Mouse (Mus musculus) brown adipose tissue, adult 24 weeks (tissue): Measurements from ENCODE around the gene Smarca4. TPM values are rescaled to one million over a fixed set of nuclear protein-coding genes. Genes with fewer than 3 reads are reported as not detected.

Experiments
- H3K27ac ChIP-seq: fragments of 200-500 bp; replicated peaks from 2 replicates; pipeline ENCODE4 v1.5.1; 2012; ENCODE audit warnings: low read depth, mild to moderate bottlenecking, low read length
- H3K4me1 ChIP-seq: fragments of 200-500 bp; 2 replicates; pipeline ENCODE4 v1.6.1; 2012; ENCODE audit warnings: low read length, mixed read lengths; ENCODE audit not compliant: control insufficient read depth, insufficient read depth, insufficient read length
- H3K4me3 ChIP-seq: fragments of 200-500 bp; 2 replicates; pipeline ENCODE4 v1.5.1; 2012; ENCODE audit warnings: low read depth, mild to moderate bottlenecking, low read length, moderate library complexity; ENCODE audit not compliant: insufficient read depth
- polyA plus RNA-seq: library from polyadenylated mRNA; stranded (reverse); fragments of >200 nt; gene quantifications from 2 replicates; pipeline ENCODE4 v1.2.4, GENCODE M21; 2012; ENCODE audit not compliant: missing spikeins, insufficient read depth, insufficient read length

The Smarca4 gene
- polyA plus RNA-seq, 1 experiment = 26.2 TPM

DNA sequence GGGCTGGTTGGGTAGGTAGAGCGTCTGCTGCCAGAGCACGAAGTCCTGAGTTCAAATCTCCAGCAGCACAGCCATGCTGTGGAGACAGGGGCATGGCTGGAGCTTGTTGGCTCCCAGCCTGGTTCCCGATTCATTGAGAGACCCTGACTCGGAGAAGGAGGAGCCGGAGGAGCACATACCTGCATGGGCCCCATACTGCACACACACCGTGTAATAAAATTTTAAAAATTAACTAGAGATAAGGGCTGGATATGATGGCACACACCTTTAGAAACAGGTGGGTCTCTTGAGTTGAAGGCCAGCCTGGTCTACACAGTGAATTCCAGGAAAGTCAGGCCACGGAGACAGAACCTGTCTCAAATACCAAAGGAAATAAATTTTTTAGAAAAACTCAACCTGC is 118.0 kb downstream of the Smarca4 start:
- no peaks in the 10 kb centered on the region; the same call in 1 of the 2 replicates for H3K4me1 ChIP-seq
- no peak overlapping the region for H3K4me3 ChIP-seq
- H3K27ac ChIP-seq = no peak overlapping the region

DNA sequence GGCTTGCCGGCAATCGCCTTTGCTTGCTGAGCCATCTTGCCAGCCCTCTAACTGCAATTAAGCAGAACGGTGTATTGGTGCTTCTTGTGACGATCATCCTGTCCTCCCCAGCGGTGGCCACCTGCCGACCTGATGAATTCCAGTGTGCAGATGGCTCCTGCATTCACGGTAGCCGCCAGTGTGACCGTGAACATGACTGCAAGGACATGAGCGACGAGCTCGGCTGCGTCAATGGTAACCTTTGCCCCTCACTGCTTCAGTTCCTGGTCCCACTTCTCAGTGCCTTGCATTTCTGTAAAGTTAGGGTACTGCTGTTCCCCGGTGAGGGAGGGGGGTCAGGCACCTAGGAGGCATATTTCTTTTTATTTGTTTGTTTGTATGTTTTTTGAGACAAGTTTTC is 119.2 kb downstream of the Smarca4 start:
- no peak overlapping the region for H3K4me3 ChIP-seq
- no peaks in the 10 kb centered on the region for H3K4me1 ChIP-seq
- H3K27ac ChIP-seq = no peak overlapping the region

DNA sequence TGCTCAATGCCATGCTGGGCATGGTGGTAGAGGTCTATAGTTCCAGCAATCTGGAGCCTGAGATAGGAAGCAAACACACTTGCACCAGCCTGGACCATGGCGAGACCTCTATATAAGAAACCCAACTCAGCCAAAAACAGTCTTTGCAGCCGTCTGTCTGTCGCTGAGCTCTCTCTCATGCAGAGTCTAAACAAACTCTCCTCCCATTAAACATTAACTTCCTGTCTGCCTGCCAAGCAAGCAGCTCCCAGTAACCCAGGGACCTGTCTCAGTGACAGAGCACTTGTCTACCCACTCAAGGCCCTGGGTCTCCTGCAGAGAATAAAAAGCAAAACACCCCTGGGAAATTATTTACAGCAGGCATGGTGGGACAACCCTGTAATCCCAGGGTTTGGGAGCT is 120.6 kb downstream of the Smarca4 start:
- no peak overlapping the region for H3K4me3 ChIP-seq
- H3K27ac ChIP-seq = no peak overlapping the region
- H3K4me1 ChIP-seq = no peaks in the 10 kb centered on the region

DNA sequence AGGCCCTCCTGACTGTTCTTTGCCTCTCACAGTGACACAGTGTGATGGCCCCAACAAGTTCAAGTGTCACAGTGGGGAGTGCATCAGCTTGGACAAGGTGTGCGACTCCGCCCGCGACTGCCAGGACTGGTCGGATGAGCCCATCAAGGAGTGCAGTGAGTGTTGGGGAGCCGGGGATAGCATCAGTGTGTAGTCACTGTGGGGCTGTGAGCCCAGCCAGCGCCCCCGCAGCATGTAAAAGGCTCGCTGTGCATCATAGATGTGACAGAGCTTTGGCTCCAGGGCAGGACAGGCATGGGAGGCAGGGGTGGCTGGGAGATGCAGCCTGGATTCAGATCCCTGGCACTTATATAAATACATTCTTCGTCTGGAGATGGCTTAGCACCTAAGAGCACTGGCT is 121.2 kb downstream of the Smarca4 start:
- Histone ChIP-seq H3K27ac (no peak overlapping the region), H3K4me1 (no peaks in the 10 kb centered on the region), H3K4me3 (no peak overlapping the region)

DNA sequence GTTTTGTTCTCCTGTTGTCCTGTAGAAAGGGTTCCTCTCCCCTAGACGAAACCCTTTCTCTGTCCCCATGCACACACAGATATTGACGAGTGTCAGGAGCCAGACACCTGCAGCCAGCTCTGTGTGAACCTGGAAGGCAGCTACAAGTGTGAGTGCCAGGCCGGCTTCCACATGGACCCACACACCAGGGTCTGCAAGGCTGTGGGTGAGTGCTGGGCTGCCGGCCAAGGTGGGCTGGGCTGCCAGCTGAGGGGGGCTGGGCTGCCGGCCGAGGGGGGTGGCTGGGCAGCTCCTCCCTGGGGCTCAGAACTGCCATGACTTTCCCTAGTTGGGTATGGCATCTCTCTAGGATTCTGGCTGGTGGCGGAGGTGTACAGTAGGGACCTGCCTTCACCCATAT is 122.8 kb downstream of the Smarca4 start:
- H3K4me3 ChIP-seq = no peak overlapping the region
- H3K4me1 ChIP-seq = no peaks in the 10 kb centered on the region
- no peak overlapping the region for H3K27ac ChIP-seq

DNA sequence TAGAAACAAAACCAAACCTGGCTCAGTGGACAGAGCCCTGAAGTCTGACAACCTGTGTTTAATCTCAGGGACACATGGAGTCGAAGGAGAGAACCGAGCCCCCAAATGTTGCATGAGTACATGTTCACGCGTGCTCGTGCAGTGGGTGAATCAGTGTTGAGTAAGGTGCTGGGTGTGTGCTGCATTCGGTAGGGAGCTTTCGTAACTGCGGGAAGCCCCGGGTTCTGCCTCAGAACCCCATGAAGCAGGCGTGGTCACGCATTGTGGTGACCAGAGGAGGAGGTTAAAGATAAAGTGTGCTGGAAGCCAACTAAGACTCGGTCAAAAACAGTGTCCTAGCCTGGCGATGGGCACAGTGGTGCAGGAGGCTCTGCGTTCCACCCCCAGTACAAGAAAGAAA is 124.5 kb downstream of the Smarca4 start:
- Histone ChIP-seq H3K4me1 (no peaks in the 10 kb centered on the region), H3K27ac (no peak overlapping the region), H3K4me3 (no peak overlapping the region)

DNA sequence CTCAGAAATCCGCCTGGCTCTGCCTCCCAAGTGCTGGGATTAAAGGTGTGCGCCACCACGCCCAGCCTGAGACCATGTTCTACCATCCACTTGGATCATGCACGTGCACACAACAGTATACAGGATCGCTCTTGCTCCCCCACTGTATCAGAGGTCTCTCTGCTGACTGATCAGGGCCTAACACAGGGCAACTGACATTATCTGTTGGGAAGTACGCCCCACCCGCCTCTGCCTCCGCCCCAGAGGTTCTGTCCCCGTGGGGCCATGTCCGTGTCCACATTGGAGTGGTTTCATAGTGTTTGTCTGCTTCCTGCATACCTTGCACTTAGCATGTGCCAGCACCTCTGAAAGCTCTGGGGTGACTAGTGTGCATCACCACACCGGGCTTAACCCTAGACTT is 125.5 kb downstream of the Smarca4 start:
- Histone ChIP-seq H3K27ac (no peak overlapping the region), H3K4me3 (no peak overlapping the region), H3K4me1 (no peaks in the 10 kb centered on the region)

DNA sequence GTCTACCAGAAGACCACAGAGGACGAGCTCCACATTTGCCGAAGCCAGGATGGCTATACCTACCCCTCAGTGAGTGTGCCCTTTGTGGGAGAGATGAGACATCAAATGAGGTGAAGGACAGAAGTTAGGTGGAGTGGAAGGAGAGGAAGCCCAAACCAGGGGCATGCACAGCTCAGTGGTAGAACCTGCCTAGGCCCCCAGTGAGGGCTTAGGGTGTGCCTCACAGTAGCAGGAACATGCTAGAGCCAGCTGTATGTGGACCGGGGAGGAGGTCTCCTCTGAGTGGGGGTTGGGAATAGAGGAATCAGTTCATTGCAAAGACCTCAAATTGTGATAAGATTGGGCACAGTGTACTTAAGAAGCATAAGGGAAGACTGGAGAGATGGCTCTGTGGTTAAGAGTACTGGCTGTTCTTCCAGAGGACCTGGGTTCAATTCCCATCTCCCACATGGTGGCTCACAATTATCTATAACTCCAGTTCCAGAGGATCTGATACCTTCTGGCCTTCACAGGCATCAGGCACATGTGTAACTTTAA is 131.3 kb downstream of the Smarca4 start:
- Histone ChIP-seq H3K4me1 (no peaks in the 10 kb centered on the region), H3K4me3 (no peak overlapping the region), H3K27ac (no peak overlapping the region)

DNA sequence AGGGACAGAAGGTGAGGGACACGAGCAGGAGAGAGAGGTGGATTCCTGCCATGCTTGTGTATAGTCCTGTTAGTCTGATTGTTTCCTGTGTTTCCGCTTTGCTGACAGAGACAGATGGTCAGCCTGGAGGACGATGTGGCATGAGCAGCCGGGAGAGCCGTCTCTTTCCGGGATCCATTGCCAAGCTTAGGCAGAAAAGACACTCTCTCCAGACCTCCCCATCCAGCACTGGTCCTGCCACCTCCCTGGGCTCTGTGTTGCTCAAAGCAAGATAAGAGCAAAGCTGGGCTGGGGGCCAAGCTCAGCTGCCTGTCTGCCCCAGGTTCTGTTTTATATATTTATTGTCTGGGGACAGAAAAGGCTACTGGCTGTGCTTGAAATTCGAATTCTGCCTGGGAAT is 132.1 kb downstream of the Smarca4 start:
- H3K4me1 ChIP-seq = no peaks in the 10 kb centered on the region
- H3K4me3 ChIP-seq = no peak overlapping the region
- no peak overlapping the region for H3K27ac ChIP-seq

DNA sequence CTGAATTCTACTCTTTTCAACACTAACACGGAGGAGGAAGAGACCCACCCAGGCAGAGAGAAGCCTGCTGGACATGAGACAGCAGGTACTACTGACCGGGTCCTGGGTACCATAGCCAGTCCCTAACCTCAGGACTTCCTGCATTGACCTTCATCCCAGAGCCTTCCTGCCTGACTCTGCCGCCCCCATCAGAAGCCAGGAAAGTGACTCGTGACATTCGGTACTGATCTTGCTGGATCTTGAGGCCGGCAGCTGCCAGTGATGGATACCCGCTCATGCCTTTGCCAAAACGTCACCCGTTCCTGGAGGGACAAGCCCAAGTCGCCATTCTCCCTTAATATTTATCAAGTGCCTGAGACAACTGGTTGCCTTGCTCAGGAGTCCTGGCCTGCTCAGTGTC is 132.5 kb downstream of the Smarca4 start:
- Histone ChIP-seq H3K4me1 (no peaks in the 10 kb centered on the region), H3K27ac (no peak overlapping the region), H3K4me3 (no peak overlapping the region)

DNA sequence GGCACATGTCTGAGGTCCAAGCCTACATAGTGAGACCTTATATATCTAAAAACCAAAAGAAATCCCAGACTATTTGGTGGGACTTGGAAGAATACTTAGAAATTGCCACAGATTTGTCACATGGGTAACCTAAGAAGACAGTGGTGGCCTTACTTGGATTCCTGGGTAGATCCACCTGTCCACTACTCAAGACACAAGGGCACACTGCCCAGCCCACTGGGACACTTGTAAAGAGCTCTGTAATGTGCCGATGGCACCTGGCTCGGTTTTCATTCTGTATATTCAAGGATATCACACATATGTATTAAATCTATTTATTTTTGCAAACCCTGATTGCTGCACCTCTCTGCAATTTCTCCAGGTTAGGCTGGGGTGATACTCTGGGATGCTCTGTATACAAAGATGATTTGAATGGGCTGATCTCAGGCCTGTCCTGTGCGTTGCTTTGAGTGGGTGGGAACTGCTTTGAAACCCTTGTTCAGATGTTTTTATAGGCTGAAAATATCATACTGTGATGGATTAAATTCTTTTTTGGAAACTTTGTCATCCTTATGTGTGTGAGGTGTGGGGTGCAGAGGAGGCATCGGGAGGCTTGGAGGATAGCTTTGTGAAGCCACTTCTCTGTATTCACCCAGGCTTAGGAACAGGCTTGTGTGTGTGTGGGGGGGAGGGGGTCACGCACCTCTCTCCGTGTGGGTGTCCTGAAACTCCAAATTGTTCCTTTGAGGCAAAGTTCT is 133.6 kb downstream of the Smarca4 start:
- Histone ChIP-seq H3K4me1 (0 out of 2 replicates have a peak, but pooled peaks cover 3% of the 10 kb centered on the region), H3K4me3 (no peak overlapping the region), H3K27ac (no peak overlapping the region)

DNA sequence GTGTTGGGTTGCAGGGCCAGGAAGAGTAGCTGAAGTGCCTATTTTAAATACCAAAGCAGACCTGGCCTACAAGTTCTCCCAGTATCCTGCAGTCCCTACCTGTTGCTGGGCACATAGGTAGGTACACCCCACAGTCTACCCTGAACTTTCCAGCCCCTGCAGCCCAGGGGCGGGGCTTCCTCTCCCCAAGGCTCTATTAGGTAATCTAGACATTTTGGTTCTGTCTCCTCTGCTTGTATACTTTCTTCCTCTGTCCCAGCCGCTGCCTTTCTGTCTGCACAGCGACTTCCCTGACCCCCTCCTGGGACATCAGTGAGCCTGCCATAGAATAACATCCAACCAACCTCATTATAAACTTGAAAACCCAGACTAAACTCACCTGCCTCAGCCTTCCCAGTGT is 134.4 kb downstream of the Smarca4 start:
- H3K4me3 ChIP-seq = no peak overlapping the region
- no peak overlapping the region for H3K27ac ChIP-seq
- peaks cover 6% of the 10 kb centered on the region; the same call in 1 of the 2 replicates for H3K4me1 ChIP-seq

DNA sequence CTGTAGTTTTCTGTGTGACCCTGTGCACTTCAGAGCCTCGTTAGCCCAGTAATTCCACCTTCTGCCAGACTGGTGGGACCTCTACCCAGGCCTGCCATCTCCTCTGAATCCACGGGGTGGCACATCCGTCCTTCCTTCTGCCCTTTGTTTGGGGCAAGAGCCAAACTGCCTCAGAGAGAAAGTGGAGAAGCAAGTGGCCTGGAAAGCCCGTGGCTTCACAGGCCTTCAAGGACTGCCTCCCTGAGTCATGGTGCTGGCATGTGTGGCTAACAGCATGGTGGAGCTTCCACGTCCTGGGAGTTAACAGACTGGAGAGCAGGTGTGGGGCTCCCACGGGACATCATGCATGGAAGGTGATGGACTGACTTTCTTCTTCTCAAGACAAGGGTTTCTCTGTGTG is 135.4 kb downstream of the Smarca4 start:
- Histone ChIP-seq H3K4me1 (peaks cover 6% of the 10 kb centered on the region; the same call in 1 of the 2 replicates), H3K4me3 (no peak overlapping the region), H3K27ac (no peak overlapping the region)

DNA sequence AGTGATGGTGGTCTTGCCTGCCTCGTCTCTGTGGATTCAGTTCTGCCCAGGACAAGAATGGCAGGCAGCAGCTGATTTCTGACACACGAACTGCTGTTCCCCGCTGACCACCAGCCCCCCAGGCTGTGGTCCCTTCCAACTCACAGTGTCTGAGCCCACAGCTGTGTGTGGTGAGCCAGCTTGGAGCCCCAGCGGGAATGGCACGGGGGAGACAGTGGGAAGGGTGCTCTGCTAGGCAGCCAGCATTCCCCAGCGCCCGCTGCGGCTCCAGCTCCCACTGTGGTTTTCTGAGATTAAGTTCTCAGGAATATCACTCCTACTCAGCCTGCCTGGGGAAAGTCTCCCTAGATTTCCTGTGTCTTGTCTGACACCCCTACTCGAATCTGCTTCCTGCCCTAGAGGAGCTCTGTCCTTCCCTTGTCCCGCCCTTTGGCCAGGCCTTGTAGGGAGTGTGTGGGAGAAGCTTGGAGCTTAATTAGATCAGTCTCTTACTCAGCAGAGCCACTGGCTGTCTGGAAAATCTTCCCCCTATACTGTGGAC is 136.4 kb downstream of the Smarca4 start:
- Histone ChIP-seq H3K27ac (0 out of 2 replicates have a peak overlapping the region, but pooled peaks have one; percentile 3), H3K4me3 (no peak overlapping the region), H3K4me1 (peaks cover 6% of the 10 kb centered on the region; the same call in 1 of the 2 replicates)
